Mouse (Mus musculus): ENCODE results near the gene Cdkn2a. TPM values are rescaled to one million over a fixed set of nuclear protein-coding genes. Genes with fewer than 3 reads are reported as not detected.

Gene Cdkn2a
- polyA plus RNA-seq, 1 experiment, result 9.8 TPM

DNA sequence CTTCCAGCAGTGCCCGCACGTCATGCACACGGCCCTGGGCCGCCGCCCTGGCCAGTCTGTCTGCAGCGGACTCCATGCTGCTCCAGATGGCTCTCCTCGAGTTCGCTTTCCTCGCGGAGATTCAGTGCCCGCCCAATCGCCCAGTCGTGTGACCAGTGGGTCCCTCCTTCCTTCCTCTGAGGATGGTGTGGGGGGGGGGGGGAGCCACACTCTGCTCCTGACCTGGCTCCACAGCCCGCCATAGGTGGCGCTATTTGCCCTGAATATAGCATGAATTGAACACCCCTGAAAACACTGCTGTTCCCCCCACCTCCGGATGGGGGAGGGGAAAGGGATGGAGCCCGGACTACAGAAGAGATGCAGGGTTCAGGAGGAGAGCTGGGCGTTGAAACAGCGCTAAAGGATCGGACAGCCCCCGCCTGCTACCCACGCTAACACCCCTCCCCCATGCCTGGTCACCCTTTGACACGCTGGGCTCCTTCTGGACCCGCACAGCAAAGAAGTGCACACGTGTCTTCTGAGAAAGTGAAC lies 12.4 kb downstream of the Cdkn2a start:
- DNase-seq, result no peak
- Histone ChIP-seq H3K4me3 (ENCODE audit: control insufficient read depth, insufficient read depth, low read length) (no peak overlapping the region; the same call in 1 of the 2 replicates), H3K36me3 (ENCODE audit: control insufficient read depth, insufficient read depth, low read length) (no peaks in the 10 kb centered on the region), H3K4me1 (replicated peaks; ENCODE audit: control insufficient read depth, insufficient read depth, low read length) (no peaks in the 10 kb centered on the region), H3K27me3 (ENCODE audit: control insufficient read depth, insufficient read depth, low read length) (peaks cover 8% of the 10 kb centered on the region), H3K27ac (ENCODE audit: control insufficient read depth, insufficient read depth, low read length) (no peak overlapping the region)
- WGBS, result 6% methylated on average over 25 of the region's 25 CpGs
- TF ChIP-seq CTCF (IDR thresholded peaks at IDR 0.05; ENCODE audit: borderline replicate concordance, control insufficient read depth, extremely low read depth, insufficient read depth, low read length, poor library complexity), result no peak
- no peak for TF ChIP-seq POLR2A (IDR thresholded peaks at IDR 0.05; ENCODE audit: control insufficient read depth, extremely low read depth, insufficient read depth, low read length, poor library complexity)

- TF ChIP-seq CTCF (IDR thresholded peaks at IDR 0.05; ENCODE audit: borderline replicate concordance, control insufficient read depth, extremely low read depth, insufficient read depth, low read length, poor library complexity) (no peak), POLR2A (IDR thresholded peaks at IDR 0.05; ENCODE audit: control insufficient read depth, extremely low read depth, insufficient read depth, low read length, poor library complexity) (no peak)
- 6% methylated on average over 7 of the region's 7 CpGs for WGBS
- DNase-seq, result no peak
- H3K36me3 ChIP-seq (ENCODE audit: control insufficient read depth, insufficient read depth, low read length), result no peaks in the 10 kb centered on the region
- H3K27ac ChIP-seq (ENCODE audit: control insufficient read depth, insufficient read depth, low read length), result no peak overlapping the region
- peaks cover 12% of the 10 kb centered on the region for H3K27me3 ChIP-seq (ENCODE audit: control insufficient read depth, insufficient read depth, low read length)
- no peak overlapping the region for H3K4me3 ChIP-seq (ENCODE audit: control insufficient read depth, insufficient read depth, low read length)
- H3K4me1 ChIP-seq (replicated peaks; ENCODE audit: control insufficient read depth, insufficient read depth, low read length), result no peaks in the 10 kb centered on the region
Observed at GRCm38 (mm10) chr4:89281236-89281635, 13.2 kb downstream of the Cdkn2a start.

GRCm38 (mm10) chr4:89279641-89280040 lies 14.8 kb downstream of the Cdkn2a start:
- no peaks in the 10 kb centered on the region for H3K4me1 ChIP-seq (replicated peaks; ENCODE audit: control insufficient read depth, insufficient read depth, low read length)
- H3K27me3 ChIP-seq (ENCODE audit: control insufficient read depth, insufficient read depth, low read length), result peaks cover 21% of the 10 kb centered on the region
- H3K4me3 ChIP-seq (ENCODE audit: control insufficient read depth, insufficient read depth, low read length), result no peak overlapping the region

DNA sequence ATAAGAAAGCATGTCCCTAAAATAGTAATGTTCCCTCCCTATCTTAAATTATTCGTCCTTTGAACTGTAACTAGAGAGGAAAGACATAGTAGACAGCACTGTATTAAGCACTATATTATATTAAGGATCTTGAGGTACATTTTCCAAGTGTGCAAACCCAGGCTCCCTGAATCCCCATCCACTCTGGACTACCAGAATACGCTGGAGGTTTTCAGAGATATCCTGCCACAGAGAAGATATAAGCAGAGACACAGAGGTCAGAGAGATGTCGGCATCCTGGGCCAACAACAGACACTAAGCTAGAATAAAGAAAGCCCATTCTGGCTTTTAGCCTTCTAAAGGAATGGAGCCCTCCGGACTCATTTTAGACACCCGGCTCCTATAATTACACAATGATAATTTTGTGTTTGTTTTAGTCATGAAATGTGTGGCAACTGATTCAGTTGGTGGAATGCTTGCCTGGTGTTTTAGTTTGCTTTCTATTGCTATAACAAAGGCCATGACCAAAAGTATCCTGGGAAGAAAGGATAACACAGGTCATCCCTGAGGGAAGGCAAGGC lies 17.0 kb downstream of the Cdkn2a start:
- no peak for DNase-seq
- Histone ChIP-seq H3K27me3 (ENCODE audit: control insufficient read depth, insufficient read depth, low read length) (peaks cover 28% of the 10 kb centered on the region), H3K4me3 (ENCODE audit: control insufficient read depth, insufficient read depth, low read length) (no peak overlapping the region), H3K4me1 (replicated peaks; ENCODE audit: control insufficient read depth, insufficient read depth, low read length) (no peaks in the 10 kb centered on the region), H3K27ac (ENCODE audit: control insufficient read depth, insufficient read depth, low read length) (no peak overlapping the region), H3K36me3 (ENCODE audit: control insufficient read depth, insufficient read depth, low read length) (no peaks in the 10 kb centered on the region)
- no peak for TF ChIP-seq CTCF (IDR thresholded peaks at IDR 0.05; ENCODE audit: borderline replicate concordance, control insufficient read depth, extremely low read depth, insufficient read depth, low read length, poor library complexity)
- no peak for TF ChIP-seq POLR2A (IDR thresholded peaks at IDR 0.05; ENCODE audit: control insufficient read depth, extremely low read depth, insufficient read depth, low read length, poor library complexity)
- 16% methylated on average over 5 of the region's 5 CpGs for WGBS

More at GRCm38 (mm10) chr4:89279641-89280040, 14.8 kb downstream of the Cdkn2a start:
- no peak overlapping the region for H3K27ac ChIP-seq (ENCODE audit: control insufficient read depth, insufficient read depth, low read length)
- TF ChIP-seq CTCF (IDR thresholded peaks at IDR 0.05; ENCODE audit: borderline replicate concordance, control insufficient read depth, extremely low read depth, insufficient read depth, low read length, poor library complexity), result no peak
- TF ChIP-seq POLR2A (IDR thresholded peaks at IDR 0.05; ENCODE audit: control insufficient read depth, extremely low read depth, insufficient read depth, low read length, poor library complexity), result no peak
- DNase-seq, result no peak
- 6% methylated on average over 2 of the region's 2 CpGs for WGBS
- no peaks in the 10 kb centered on the region for H3K36me3 ChIP-seq (ENCODE audit: control insufficient read depth, insufficient read depth, low read length)

DNA sequence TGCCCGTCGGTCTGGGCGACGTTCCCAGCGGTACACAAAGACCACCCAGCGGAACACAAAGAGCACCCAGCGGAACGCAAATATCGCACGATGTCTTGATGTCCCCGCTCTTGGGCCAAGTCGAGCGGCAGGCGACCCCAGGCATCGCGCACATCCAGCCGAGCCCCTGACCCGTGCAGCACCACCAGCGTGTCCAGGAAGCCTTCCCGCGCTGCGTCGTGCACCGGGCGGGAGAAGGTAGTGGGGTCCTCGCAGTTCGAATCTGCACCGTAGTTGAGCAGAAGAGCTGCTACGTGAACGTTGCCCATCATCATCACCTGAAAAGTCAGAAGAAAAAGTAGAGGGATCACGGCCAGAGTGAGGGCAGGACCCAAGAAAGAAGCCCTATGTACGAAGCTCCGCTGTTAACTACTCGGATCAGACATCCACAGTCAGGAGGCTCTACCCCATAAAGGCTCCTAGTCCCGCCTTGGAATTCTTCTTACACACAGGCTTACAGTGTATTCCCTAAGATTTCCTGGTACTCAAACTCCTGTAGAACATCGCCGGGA lies 17.7 kb downstream of the Cdkn2a start:
- no peak overlapping the region for H3K4me3 ChIP-seq (ENCODE audit: control insufficient read depth, insufficient read depth, low read length)
- H3K36me3 ChIP-seq (ENCODE audit: control insufficient read depth, insufficient read depth, low read length), result no peaks in the 10 kb centered on the region
- H3K4me1 ChIP-seq (replicated peaks; ENCODE audit: control insufficient read depth, insufficient read depth, low read length), result no peaks in the 10 kb centered on the region
- DNase-seq, result no peak
- H3K27ac ChIP-seq (ENCODE audit: control insufficient read depth, insufficient read depth, low read length), result no peak overlapping the region
- 9% methylated on average over 37 of the region's 37 CpGs for WGBS
- peaks cover 24% of the 10 kb centered on the region for H3K27me3 ChIP-seq (ENCODE audit: control insufficient read depth, insufficient read depth, low read length)
- TF ChIP-seq CTCF (IDR thresholded peaks at IDR 0.05; ENCODE audit: borderline replicate concordance, control insufficient read depth, extremely low read depth, insufficient read depth, low read length, poor library complexity), result no peak
- TF ChIP-seq POLR2A (IDR thresholded peaks at IDR 0.05; ENCODE audit: control insufficient read depth, extremely low read depth, insufficient read depth, low read length, poor library complexity), result no peak

GRCm38 (mm10) chr4:89275811-89276584 lies 18.5 kb downstream of the Cdkn2a start:
- TF ChIP-seq CTCF (IDR thresholded peaks at IDR 0.05; ENCODE audit: borderline replicate concordance, control insufficient read depth, extremely low read depth, insufficient read depth, low read length, poor library complexity), result no peak
- no peak for TF ChIP-seq POLR2A (IDR thresholded peaks at IDR 0.05; ENCODE audit: control insufficient read depth, extremely low read depth, insufficient read depth, low read length, poor library complexity)

More at GRCm38 (mm10) chr4:89275811-89276584, 18.5 kb downstream of the Cdkn2a start:
- DNase-seq, result no peak
- Histone ChIP-seq H3K4me3 (ENCODE audit: control insufficient read depth, insufficient read depth, low read length) (no peak overlapping the region), H3K27me3 (ENCODE audit: control insufficient read depth, insufficient read depth, low read length) (peaks cover 23% of the 10 kb centered on the region), H3K4me1 (replicated peaks; ENCODE audit: control insufficient read depth, insufficient read depth, low read length) (no peaks in the 10 kb centered on the region), H3K36me3 (ENCODE audit: control insufficient read depth, insufficient read depth, low read length) (no peaks in the 10 kb centered on the region), H3K27ac (ENCODE audit: control insufficient read depth, insufficient read depth, low read length) (no peak overlapping the region)
- 11% methylated on average over 25 of the region's 25 CpGs for WGBS
